Mouse (Mus musculus): Measurements from ENCODE around the gene Vmn1r214.

Vmn1r214 gene

GRCm38 (mm10) chr13:23030118-23030517 is at the start of gene Vmn1r214:
Vmn1r214 (plus strand) TSS chr13:23030418.
- no peak for DNase-seq (ENCODE audit: low spot score)

- no peak for DNase-seq (ENCODE audit: low spot score)
Observed at GRCm38 (mm10) chr13:22990214-22990891, 39.9 kb upstream of the Vmn1r214 start.

- DNase-seq (ENCODE audit: low spot score) = no peak
Observed at GRCm38 (mm10) chr13:22992178-22992700, 38.0 kb upstream of the Vmn1r214 start.

- DNase-seq (ENCODE audit: low spot score) = no peak
Observed at GRCm38 (mm10) chr13:22992721-22993120, 37.5 kb upstream of the Vmn1r214 start.

- no peak for DNase-seq (ENCODE audit: low spot score)
Observed at GRCm38 (mm10) chr13:23007356-23007755, 22.9 kb upstream of the Vmn1r214 start, which contains the start of gene Vmn1r213. Vmn1r213 (plus strand) TSS chr13:23007656.

- no peak for DNase-seq (ENCODE audit: low spot score)
Observed at GRCm38 (mm10) chr13:23018158-23018557, 12.1 kb upstream of the Vmn1r214 start.

- DNase-seq (ENCODE audit: low spot score) = no peak
Observed at GRCm38 (mm10) chr13:23024812-23025211, 5.4 kb upstream of the Vmn1r214 start.

GRCm38 (mm10) chr13:23057778-23058177 is 27.6 kb downstream of the Vmn1r214 start:
- no peak for DNase-seq (ENCODE audit: low spot score)

- no peak for DNase-seq (ENCODE audit: low spot score)
Observed at GRCm38 (mm10) chr13:23067725-23068124, 37.5 kb downstream of the Vmn1r214 start, which contains the start of gene Vmn1r215. Vmn1r215 (plus strand) TSS chr13:23068025.

- DNase-seq (ENCODE audit: low spot score) = no peak
Observed at GRCm38 (mm10) chr13:23069312-23069711, 39.1 kb downstream of the Vmn1r214 start.

Measured in left cerebral cortex, adult 11 months (tissue).